Comparison of ENCODE assay signal across 9 mouse cellular contexts in genomic region chr2:33328941-33329340, GRCm38 (mm10). TPM values are rescaled to one million over a fixed set of nuclear protein-coding genes. Genes with fewer than 3 reads are reported as not detected.
DNase-seq lines count a peak whose midpoint lies in the region; ATAC-seq and TF ChIP-seq lines count a peak whose summit lies in the region.
"Had no signal": no experiment of that assay in that cellular context is flagged by ENCODE, and none has a peak within 500 bp of the region (broad histone marks: within the 10 kb centered on the region; RNA-seq: fewer than 3 reads in every experiment).

No protein-coding gene starts in this region.

- no peaks in the 10 kb centered on the region for H3K9me3 ChIP-seq in embryonic facial prominence, embryonic 11.5 days (replicated peaks; ENCODE audit: control insufficient read depth, low read length)
- H3K9me3 ChIP-seq in liver, postnatal 0 days (ENCODE audit: low read length) = no peaks in the 10 kb centered on the region
- H3K9me3 ChIP-seq: megakaryocyte, embryonic 14.5 days had no signal

- no peak overlapping the region for H3K27ac ChIP-seq in embryonic facial prominence, embryonic 11.5 days (replicated peaks; ENCODE audit: low read depth, low read length)
- no peak overlapping the region for H3K27ac ChIP-seq in liver, postnatal 0 days (ENCODE audit: low read depth)

- DNase-seq in cerebellum, postnatal 36 days = peak; percentile 50 to 62
- DNase-seq in cerebellum, adult 8-10 months = no peak
- DNase-seq in spleen, adult 18-20 months = peak; percentile 19 to 48
- no peak for DNase-seq in spleen, adult 12 weeks (ENCODE audit: low spot score)
- peak; percentile 39 for DNase-seq in embryonic facial prominence, embryonic 11.5 days (ENCODE audit: low spot score)
- peak; percentile 72 for DNase-seq in liver, postnatal 0 days
- peak; percentile 63 for DNase-seq in testis, postnatal 10 days (ENCODE audit: low spot score)
- no peak for DNase-seq in layer of hippocampus, postnatal 36 days

- TF ChIP-seq CTCF in liver, postnatal 0 days (IDR thresholded peaks at IDR 0.05; ENCODE audit: low read depth) = peak; percentile 78

- H3K36me3 ChIP-seq in embryonic facial prominence, embryonic 11.5 days (replicated peaks; ENCODE audit: control insufficient read depth, insufficient read depth, low read depth, low read length) = no peaks in the 10 kb centered on the region
- 0 out of 2 replicates have a peak, but pooled peaks cover 3% of the 10 kb centered on the region for H3K36me3 ChIP-seq in liver, postnatal 0 days (replicated peaks; ENCODE audit: insufficient read depth, low read length)

- no peak overlapping the region for H3K9ac ChIP-seq in embryonic facial prominence, embryonic 11.5 days (replicated peaks; ENCODE audit: low read length)
- no peak overlapping the region for H3K9ac ChIP-seq in liver, postnatal 0 days (replicated peaks)

- H3K4me2 ChIP-seq in embryonic facial prominence, embryonic 11.5 days (ENCODE audit: low read depth, low read length) = no peak overlapping the region
- H3K4me2 ChIP-seq in liver, postnatal 0 days (ENCODE audit: low read depth, low read length) = no peak overlapping the region

- H3K27me3 ChIP-seq in embryonic facial prominence, embryonic 11.5 days (ENCODE audit: control insufficient read depth, insufficient read depth, low read length) = no peaks in the 10 kb centered on the region
- H3K27me3 ChIP-seq in liver, postnatal 0 days (ENCODE audit: insufficient read depth, low read length) = no peaks in the 10 kb centered on the region

- H3K4me3 ChIP-seq in embryonic facial prominence, embryonic 11.5 days (ENCODE audit: low read depth, low read length) = no peak overlapping the region
- no peak overlapping the region for H3K4me3 ChIP-seq in liver, postnatal 0 days (ENCODE audit: low read depth, low read length)
- H3K4me3 ChIP-seq: megakaryocyte, embryonic 14.5 days had no signal

- no peaks in the 10 kb centered on the region for H3K4me1 ChIP-seq in embryonic facial prominence, embryonic 11.5 days (ENCODE audit: control insufficient read depth, insufficient read depth, low read length)
- 0 out of 2 replicates have a peak, but pooled peaks cover 2% of the 10 kb centered on the region for H3K4me1 ChIP-seq in liver, postnatal 0 days (ENCODE audit: insufficient read depth)

- 65% methylated on average over 1 of the region's 1 CpGs for WGBS in embryonic facial prominence, embryonic 11.5 days
- 76% methylated on average over 1 of the region's 1 CpGs for WGBS in liver, postnatal 0 days (ENCODE audit: insufficient replicate concordance)

- ATAC-seq in embryonic facial prominence, embryonic 11.5 days (replicated peaks; ENCODE audit: insufficient number of reproducible peaks, low FRiP score, low TSS enrichment, low read depth) = no peak
- ATAC-seq in liver, postnatal 0 days = 0 out of 2 replicates have a peak, but pooled peaks have one; percentile 29

- TF ChIP-seq EP300 in liver, postnatal 0 days (IDR thresholded peaks at IDR 0.05; ENCODE audit: low read depth) = no peak

RNA-seq across cellular contexts. Expression of gene Ralgps1, which starts 42.3 kb away (rescaled TPM):
- 3.9 and 5.2 TPM in 2 replicates for polyA plus RNA-seq in embryonic facial prominence, embryonic 11.5 days (2014; fragmentation: Nextera tagmentation; extraction: Ambion mirVana)
- polyA plus RNA-seq in liver, postnatal 0 days (2015; fragmentation: Nextera tagmentation; extraction: Ambion mirVana) = 0.51 and 0.83 TPM in 2 replicates
- 10 to 100 TPM; 60.2 to 72.7 TPM for total RNA-seq in layer of hippocampus, postnatal 36 days (2021)

Comparison
In these comparisons a context has a peak if more than half of its experiments do, and no peak if none do; other contexts are left out.
1. DNase-seq: peak in cerebellum, postnatal 36 days (2 of 2), spleen, adult 18-20 months (2 of 2), embryonic facial prominence, embryonic 11.5 days (single experiment), liver, postnatal 0 days (single experiment) and testis, postnatal 10 days (single experiment); none in cerebellum, adult 8-10 months (single experiment), spleen, adult 12 weeks (single experiment) and layer of hippocampus, postnatal 36 days (0 of 2).